Mouse (Mus musculus) heart, adult 2 months (tissue): ENCODE measurements at regions not wholly inside any gene's neighbourhood (a gene's known extent, or its start where the extent isn't known, plus 50 kb on each side); places are given as distances from the start of the nearest gene placed in this dataset.

Source experiments
- DNase-seq, 2 experiments: peaks; one replicate each; pipeline ENCODE4 v3.0.0; 2021
- H3K27ac ChIP-seq: fragments of 200-600 bp; 2 replicates; pipeline ENCODE4 v1.8.1; 2022
- H3K27me3 ChIP-seq: fragments of 200-500 bp; 2 replicates; pipeline ENCODE4 v1.6.1; 2012; ENCODE audit warnings: mild to moderate bottlenecking, low read length, inconsistent platforms, mixed read lengths; ENCODE audit not compliant: control insufficient read depth, insufficient read depth
- H3K36me3 ChIP-seq: fragments of 200-500 bp; 2 replicates; pipeline ENCODE4 v1.6.1; 2012; ENCODE audit warnings: low read length, inconsistent platforms; ENCODE audit not compliant: control insufficient read depth, insufficient read depth
- H3K4me1 ChIP-seq: fragments of 200-500 bp; 2 replicates; pipeline ENCODE4 v1.6.1; 2011; ENCODE audit warnings: low read length; ENCODE audit not compliant: control insufficient read depth, insufficient read depth
- H3K4me3 ChIP-seq: fragments of 200-600 bp; 2 replicates; pipeline ENCODE4 v1.8.1; 2022
- H3K79me2 ChIP-seq: fragments of 200-500 bp; replicated peaks from 2 replicates; pipeline ENCODE4 v1.6.1; 2012; ENCODE audit warnings: mild to moderate bottlenecking, inconsistent platforms, low read length, moderate library complexity, mixed read lengths; ENCODE audit not compliant: control insufficient read depth, insufficient read depth
- H3K9ac ChIP-seq: fragments of 200-500 bp; 2 replicates; pipeline ENCODE4 v1.6.1; 2012; ENCODE audit warnings: low read depth, mild to moderate bottlenecking, control low read depth, inconsistent platforms, low read length, mixed read lengths
- CTCF ChIP-seq: fragments of 200-600 bp; IDR thresholded peaks from 2 replicates; pipeline ENCODE4 v1.8.1; 2022; ENCODE audit warnings: antibody characterized with exemption, mild to moderate bottlenecking, moderate library complexity
- EP300 ChIP-seq: fragments of 200-500 bp; IDR thresholded peaks from 2 replicates; pipeline ENCODE4 v1.6.1; 2011; ENCODE audit warnings: low read depth, low read length, control low read depth; ENCODE audit not compliant: insufficient read depth
- POLR2A ChIP-seq: fragments of 200-500 bp; IDR thresholded peaks from 2 replicates; pipeline ENCODE4 v1.6.1; 2011; ENCODE audit warnings: mild to moderate bottlenecking, low read depth, low read length, control low read depth; ENCODE audit not compliant: insufficient read depth
- WGBS: fragments of 180-500 bp; shearing (Covaris S2); methylation state at CpG from one replicate; pipeline ENCODE4 v1.1.7; 2018; 5-methylcytosine and 5-hydroxymethylcytosine counted together
- intact Hi-C: fragments of 180-260 bp; cut with DNase I; formaldehyde crosslinking; loops from one replicate; pipeline ENCODE4 v1.15.1; 2025

- H3K27ac ChIP-seq = no peak overlapping the region
- intact Hi-C loops = no loop called here
- H3K79me2 ChIP-seq = no peaks in the 10 kb centered on the region
- 45% methylated on average over 14 of the region's 14 CpGs for WGBS
- no peaks in the 10 kb centered on the region for H3K4me1 ChIP-seq
- no peaks in the 10 kb centered on the region for H3K27me3 ChIP-seq
- H3K9ac ChIP-seq = no peak overlapping the region
- DNase-seq = no peak
- H3K4me3 ChIP-seq = no peak overlapping the region
- H3K36me3 ChIP-seq = no peaks in the 10 kb centered on the region
- TF ChIP-seq CTCF (no peak), POLR2A (no peak), EP300 (no peak)
Observed at GRCm38 (mm10) chr16:73097176-73097575, 789.1 kb downstream of the Robo1 start.

GRCm38 (mm10) chr16:73096091-73097083 lies 788.3 kb downstream of the Robo1 start:
- Histone ChIP-seq H3K4me1 (no peaks in the 10 kb centered on the region), H3K4me3 (no peak overlapping the region)
- intact Hi-C loops = no loop called here

More at GRCm38 (mm10) chr16:73096091-73097083, 788.3 kb downstream of the Robo1 start:
- Histone ChIP-seq H3K9ac (no peak overlapping the region), H3K79me2 (no peaks in the 10 kb centered on the region), H3K27ac (no peak overlapping the region), H3K36me3 (no peaks in the 10 kb centered on the region), H3K27me3 (no peaks in the 10 kb centered on the region)
- TF ChIP-seq EP300 (no peak), CTCF (no peak), POLR2A (no peak)
- 45% methylated on average over 8 of the region's 8 CpGs for WGBS
- no peak for DNase-seq
